Comparison of ENCODE assay signal across 13 mouse cellular contexts in the genomic region with DNA sequence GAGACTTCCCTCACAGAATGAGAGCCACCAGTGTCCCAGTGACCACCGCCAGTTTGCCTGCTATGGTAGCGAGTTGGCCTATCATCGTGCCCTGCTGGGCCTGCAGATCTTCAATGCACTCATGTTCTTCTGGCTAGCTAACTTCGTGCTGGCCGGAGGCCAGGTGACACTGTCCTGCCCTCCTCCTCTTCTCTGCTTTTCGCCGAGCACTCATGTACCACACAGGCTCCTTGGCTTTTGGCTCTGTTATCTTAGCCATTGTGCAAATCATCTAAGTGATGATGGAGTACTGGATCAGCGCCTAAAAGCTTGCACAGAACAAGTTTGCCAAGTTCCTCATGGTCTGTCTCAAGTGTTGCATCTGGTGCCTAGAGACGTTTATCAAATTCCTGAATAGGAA.
A peak's percentile ranks its signal among the peaks of the same experiment; 100 is the strongest.
DNase-seq lines count a peak whose midpoint lies in the region; ATAC-seq lines count a peak whose summit lies in the region.
"Had no signal": no experiment of that assay in that cellular context is flagged by ENCODE, and none has a peak within 500 bp of the region (broad histone marks: within the 10 kb centered on the region; RNA-seq: fewer than 3 reads in every experiment).

No protein-coding gene starts in this region.

- no peaks in the 10 kb centered on the region for H3K27me3 ChIP-seq in lung, embryonic 15.5 days
- H3K27me3 ChIP-seq in midbrain, embryonic 11.5 days (ENCODE audit: control insufficient read depth, insufficient read depth, low read length): no peaks in the 10 kb centered on the region
- H3K27me3 ChIP-seq: stomach, embryonic 15.5 days had no signal

- ATAC-seq in lung, embryonic 15.5 days (ENCODE audit: borderline replicate concordance, extremely low read depth, low FRiP score, low TSS enrichment): peak; percentile 81
- no peak for ATAC-seq in midbrain, embryonic 11.5 days (ENCODE audit: low FRiP score)

- peaks cover 7% of the 10 kb centered on the region; the same call in 1 of the 2 replicates for H3K4me1 ChIP-seq in lung, embryonic 15.5 days
- H3K4me1 ChIP-seq in midbrain, embryonic 11.5 days (ENCODE audit: control insufficient read depth, insufficient read depth, low read length): no peaks in the 10 kb centered on the region
- H3K4me1 ChIP-seq: stomach, embryonic 15.5 days had no signal

- no peak overlapping the region for H3K4me2 ChIP-seq in lung, embryonic 15.5 days
- no peak overlapping the region for H3K4me2 ChIP-seq in midbrain, embryonic 11.5 days
- H3K4me2 ChIP-seq: hindbrain, embryonic 14.5 days; stomach, embryonic 15.5 days had no signal

- 43% methylated on average over 9 of the region's 9 CpGs for WGBS in lung, embryonic 15.5 days
- WGBS in midbrain, embryonic 11.5 days: 88% methylated on average over 9 of the region's 9 CpGs

- DNase-seq in frontal cortex, postnatal 36 days (ENCODE audit: low spot score in 2 of 2): peak; percentile 1 to 20
- DNase-seq in frontal cortex, postnatal 25 days (ENCODE audit: low spot score in 2 of 2): no peak
- peak; percentile 24 to 59 for DNase-seq in urinary bladder, postnatal 4 days (ENCODE audit: low spot score in 2 of 2)
- DNase-seq in urinary bladder, adult 18-20 months (ENCODE audit: low spot score in 2 of 2): no peak
- no peak for DNase-seq in right cerebral cortex, adult 2 months (ENCODE audit: low spot score in 2 of 2)
- no peak for DNase-seq in midbrain, embryonic 11.5 days (ENCODE audit: low spot score, missing footprints)
- DNase-seq: right cerebral cortex, adult 18-20 months had no signal

- no peaks in the 10 kb centered on the region for H3K9me3 ChIP-seq in lung, embryonic 15.5 days
- no peaks in the 10 kb centered on the region for H3K9me3 ChIP-seq in midbrain, embryonic 11.5 days (ENCODE audit: control insufficient read depth, low read length)
- H3K9me3 ChIP-seq: stomach, embryonic 15.5 days had no signal

- H3K4me3 ChIP-seq in lung, embryonic 15.5 days: no peak overlapping the region
- no peak overlapping the region for H3K4me3 ChIP-seq in midbrain, embryonic 11.5 days (ENCODE audit: low read depth, low read length)
- H3K4me3 ChIP-seq: myocyte; stomach, embryonic 15.5 days had no signal

- no peak overlapping the region for H3K27ac ChIP-seq in lung, embryonic 15.5 days
- no peak overlapping the region for H3K27ac ChIP-seq in midbrain, embryonic 11.5 days (ENCODE audit: low read depth, low read length)
- H3K27ac ChIP-seq: hindbrain, embryonic 14.5 days; kidney, postnatal 0 days; macrophage; stomach, embryonic 15.5 days had no signal

- no peak overlapping the region for H3K9ac ChIP-seq in lung, embryonic 15.5 days
- no peak overlapping the region for H3K9ac ChIP-seq in midbrain, embryonic 11.5 days (ENCODE audit: low read length)
- H3K9ac ChIP-seq: hindbrain, embryonic 14.5 days; stomach, embryonic 15.5 days had no signal

- no peaks in the 10 kb centered on the region for H3K36me3 ChIP-seq in lung, embryonic 15.5 days
- no peaks in the 10 kb centered on the region for H3K36me3 ChIP-seq in midbrain, embryonic 11.5 days (ENCODE audit: control insufficient read depth, insufficient read depth, low read length)
- H3K36me3 ChIP-seq: stomach, embryonic 15.5 days had no signal

Comparison
In these comparisons a context has a peak if more than half of its experiments do, and no peak if none do; other contexts are left out.
1. DNase-seq: peak in frontal cortex, postnatal 36 days (2 of 2) and urinary bladder, postnatal 4 days (2 of 2); none in frontal cortex, postnatal 25 days (0 of 2), urinary bladder, adult 18-20 months (0 of 2), right cerebral cortex, adult 2 months (0 of 2) and midbrain, embryonic 11.5 days (single experiment).